Comparison of ENCODE assay signal across 22 mouse cellular contexts in genomic region chr10:110322082-110322632, GRCm38 (mm10).
DNase-seq lines count a peak whose midpoint lies in the region; ATAC-seq and TF ChIP-seq lines count a peak whose summit lies in the region.
"Had no signal": no experiment of that assay in that cellular context is flagged by ENCODE, and none has a peak within 500 bp of the region (broad histone marks: within the 10 kb centered on the region; RNA-seq: fewer than 3 reads in every experiment).

No protein-coding gene starts in this region.

- no peaks in the 10 kb centered on the region for H3K4me1 ChIP-seq in kidney, embryonic 15.5 days
- peaks cover 5% of the 10 kb centered on the region; the same call in 1 of the 2 replicates for H3K4me1 ChIP-seq in neural tube, embryonic 13.5 days (replicated peaks)
- no peaks in the 10 kb centered on the region for H3K4me1 ChIP-seq in embryonic facial prominence, embryonic 14.5 days (ENCODE audit: control insufficient read depth, insufficient read depth, low read length)
- H3K4me1 ChIP-seq in thymus, adult 2 months (replicated peaks; ENCODE audit: control insufficient read depth, insufficient read depth, low read length): no peaks in the 10 kb centered on the region
- no peaks in the 10 kb centered on the region for H3K4me1 ChIP-seq in liver, postnatal 0 days (ENCODE audit: insufficient read depth)
- H3K4me1 ChIP-seq: embryonic facial prominence, embryonic 12.5 days; heart, embryonic 15.5 days; liver, embryonic 15.5 days had no signal

- no peaks in the 10 kb centered on the region for H3K9me3 ChIP-seq in kidney, embryonic 15.5 days (replicated peaks)
- H3K9me3 ChIP-seq in neural tube, embryonic 13.5 days: no peaks in the 10 kb centered on the region
- H3K9me3 ChIP-seq in embryonic facial prominence, embryonic 14.5 days (ENCODE audit: control insufficient read depth, low read length): no peaks in the 10 kb centered on the region
- H3K9me3 ChIP-seq in liver, postnatal 0 days (ENCODE audit: low read length): no peaks in the 10 kb centered on the region
- H3K9me3 ChIP-seq: embryonic facial prominence, embryonic 12.5 days; forebrain, embryonic 12.5 days; heart, embryonic 15.5 days; limb, embryonic 10.5 days; liver, embryonic 15.5 days had no signal

- no peak for DNase-seq in kidney, adult 9 months
- DNase-seq in neural tube, embryonic 10.5 days (ENCODE audit: extremely low spot score, low spot score): no peak
- DNase-seq in embryonic facial prominence, embryonic 14.5 days (ENCODE audit: low spot score): peak; percentile 56
- DNase-seq in thymus, adult 2 months: no peak
- no peak for DNase-seq in liver, postnatal 0 days
- DNase-seq: adrenal gland, postnatal 14 days; cerebellum, adult 9-10 months; gastrocnemius, adult 2 months; heart, postnatal 36 days; kidney, adult 8-10 months; liver had no signal

- H3K36me3 ChIP-seq in kidney, embryonic 15.5 days: no peaks in the 10 kb centered on the region
- H3K36me3 ChIP-seq in neural tube, embryonic 13.5 days: no peaks in the 10 kb centered on the region
- H3K36me3 ChIP-seq in embryonic facial prominence, embryonic 14.5 days (ENCODE audit: control insufficient read depth, insufficient read depth, low read length): no peaks in the 10 kb centered on the region
- no peaks in the 10 kb centered on the region for H3K36me3 ChIP-seq in thymus, adult 2 months (ENCODE audit: control insufficient read depth, insufficient read depth, low read length)
- no peaks in the 10 kb centered on the region for H3K36me3 ChIP-seq in liver, postnatal 0 days (replicated peaks; ENCODE audit: insufficient read depth, low read length)
- H3K36me3 ChIP-seq: embryonic facial prominence, embryonic 12.5 days; forebrain, embryonic 12.5 days; heart, embryonic 15.5 days; limb, embryonic 10.5 days; liver, embryonic 15.5 days had no signal

- H3K4me3 ChIP-seq in kidney, embryonic 15.5 days (replicated peaks): no peak overlapping the region
- no peak overlapping the region for H3K4me3 ChIP-seq in neural tube, embryonic 13.5 days
- H3K4me3 ChIP-seq in embryonic facial prominence, embryonic 14.5 days (ENCODE audit: low read depth, low read length): no peak overlapping the region
- H3K4me3 ChIP-seq in thymus, adult 2 months (ENCODE audit: control insufficient read depth, insufficient read depth, low read length): no peak overlapping the region
- no peak overlapping the region for H3K4me3 ChIP-seq in liver, postnatal 0 days (ENCODE audit: low read depth, low read length)
- H3K4me3 ChIP-seq: embryonic facial prominence, embryonic 12.5 days; erythroblast, embryonic 14.5 days; forebrain, embryonic 12.5 days; gastrocnemius, adult 2 months; heart, embryonic 15.5 days; layer of hippocampus, adult 2 months; limb, embryonic 10.5 days; liver, embryonic 15.5 days had no signal

- TF ChIP-seq EP300 in liver, postnatal 0 days (IDR thresholded peaks at IDR 0.05; ENCODE audit: low read depth): no peak

- no peak for TF ChIP-seq POLR2A in thymus, adult 2 months (IDR thresholded peaks at IDR 0.05; ENCODE audit: control insufficient read depth, extremely low read depth, insufficient read depth, low read length, poor library complexity)

- H3K9ac ChIP-seq in kidney, embryonic 15.5 days: no peak overlapping the region
- H3K9ac ChIP-seq in neural tube, embryonic 13.5 days: no peak overlapping the region
- H3K9ac ChIP-seq in embryonic facial prominence, embryonic 14.5 days (ENCODE audit: low read depth, low read length): no peak overlapping the region
- no peak overlapping the region for H3K9ac ChIP-seq in liver, postnatal 0 days (replicated peaks)
- H3K9ac ChIP-seq: embryonic facial prominence, embryonic 12.5 days; forebrain, embryonic 12.5 days; heart, embryonic 15.5 days; liver, embryonic 15.5 days had no signal

- H3K27me3 ChIP-seq in kidney, embryonic 15.5 days: no peaks in the 10 kb centered on the region
- no peaks in the 10 kb centered on the region for H3K27me3 ChIP-seq in neural tube, embryonic 13.5 days
- H3K27me3 ChIP-seq in embryonic facial prominence, embryonic 14.5 days (replicated peaks; ENCODE audit: control insufficient read depth, insufficient read depth, low read length): no peaks in the 10 kb centered on the region
- no peaks in the 10 kb centered on the region for H3K27me3 ChIP-seq in thymus, adult 2 months (ENCODE audit: control insufficient read depth, insufficient read depth, low read length)
- H3K27me3 ChIP-seq in liver, postnatal 0 days (ENCODE audit: insufficient read depth, low read length): no peaks in the 10 kb centered on the region
- H3K27me3 ChIP-seq: embryonic facial prominence, embryonic 12.5 days; forebrain, embryonic 12.5 days; heart, embryonic 15.5 days; liver, embryonic 15.5 days had no signal

- 55% methylated on average over 6 of the region's 6 CpGs for WGBS in kidney, embryonic 15.5 days
- WGBS in neural tube, embryonic 13.5 days: 37% methylated on average over 6 of the region's 6 CpGs
- 50% methylated on average over 6 of the region's 6 CpGs for WGBS in embryonic facial prominence, embryonic 14.5 days
- 88% methylated on average over 6 of the region's 6 CpGs for WGBS in thymus, adult 2 months
- 70% methylated on average over 6 of the region's 6 CpGs for WGBS in liver, postnatal 0 days (ENCODE audit: insufficient replicate concordance)

- peak; percentile 65 for ATAC-seq in kidney, embryonic 15.5 days (replicated peaks; ENCODE audit: low FRiP score)
- ATAC-seq in neural tube, embryonic 13.5 days (ENCODE audit: low read depth): peak; percentile 53; the same call in 1 of the 2 replicates
- ATAC-seq in embryonic facial prominence, embryonic 14.5 days (ENCODE audit: low read depth): no peak
- ATAC-seq in liver, postnatal 0 days: no peak
- ATAC-seq: inflammation-experienced regulatory T-cells, adult 6 months had no signal

- H3K4me2 ChIP-seq in kidney, embryonic 15.5 days: no peak overlapping the region
- H3K4me2 ChIP-seq in neural tube, embryonic 13.5 days: no peak overlapping the region
- no peak overlapping the region for H3K4me2 ChIP-seq in embryonic facial prominence, embryonic 14.5 days (ENCODE audit: low read depth, low read length)
- H3K4me2 ChIP-seq in liver, postnatal 0 days (ENCODE audit: low read depth, low read length): no peak overlapping the region
- H3K4me2 ChIP-seq: embryonic facial prominence, embryonic 12.5 days; forebrain, embryonic 12.5 days; heart, embryonic 15.5 days; liver, embryonic 15.5 days had no signal

- no peak overlapping the region; the same call in 1 of the 2 replicates for H3K27ac ChIP-seq in kidney, embryonic 15.5 days
- H3K27ac ChIP-seq in neural tube, embryonic 13.5 days (replicated peaks): peak overlapping the region; percentile 25
- no peak overlapping the region for H3K27ac ChIP-seq in embryonic facial prominence, embryonic 14.5 days (replicated peaks; ENCODE audit: low read depth, low read length)
- no peak overlapping the region for H3K27ac ChIP-seq in thymus, adult 2 months (ENCODE audit: control insufficient read depth, insufficient read depth, low read length)
- no peak overlapping the region for H3K27ac ChIP-seq in liver, postnatal 0 days (ENCODE audit: low read depth)
- H3K27ac ChIP-seq: embryonic facial prominence, embryonic 12.5 days; forebrain, embryonic 12.5 days; gastrocnemius, adult 2 months; heart, embryonic 15.5 days; layer of hippocampus, adult 2 months; limb, embryonic 10.5 days; liver, embryonic 15.5 days; macrophage had no signal

- TF ChIP-seq CTCF in thymus, adult 2 months (IDR thresholded peaks at IDR 0.05; ENCODE audit: borderline replicate concordance, control insufficient read depth, extremely low read depth, insufficient read depth, low read length, poor library complexity): no peak
- no peak for TF ChIP-seq CTCF in liver, postnatal 0 days (IDR thresholded peaks at IDR 0.05; ENCODE audit: low read depth)

Comparison
In these comparisons a context has a peak if more than half of its experiments do, and no peak if none do; other contexts are left out.
1. ATAC-seq: peak in kidney, embryonic 15.5 days (single experiment) and neural tube, embryonic 13.5 days (single experiment); none in embryonic facial prominence, embryonic 14.5 days (single experiment) and liver, postnatal 0 days (single experiment).